Mouse (Mus musculus): Measurements from ENCODE around the gene Hist1h3b.
"Not testable (repeated sequence)": the region's sequence is repeated elsewhere in the genome, so short reads cannot be mapped to it uniquely, and the experiment has no call there.

Gene Hist1h3b

GRCm38 (mm10) chr13:23753314-23754078 lies 1.4 kb downstream of the Hist1h3b start:
- in situ Hi-C loops (cut with MseI, MboI): no loop called here

GRCm38 (mm10) chr13:23755000-23755399 lies 2.9 kb downstream of the Hist1h3b start:
- in situ Hi-C loops (cut with MseI, MboI): no loop called here

GRCm38 (mm10) chr13:23756790-23757189 lies 4.7 kb downstream of the Hist1h3b start, which contains the start of gene Hist1h4b:
Hist1h4b (plus strand) TSS chr13:23757013.
- in situ Hi-C loops (cut with MseI, MboI): no loop called here

DNA sequence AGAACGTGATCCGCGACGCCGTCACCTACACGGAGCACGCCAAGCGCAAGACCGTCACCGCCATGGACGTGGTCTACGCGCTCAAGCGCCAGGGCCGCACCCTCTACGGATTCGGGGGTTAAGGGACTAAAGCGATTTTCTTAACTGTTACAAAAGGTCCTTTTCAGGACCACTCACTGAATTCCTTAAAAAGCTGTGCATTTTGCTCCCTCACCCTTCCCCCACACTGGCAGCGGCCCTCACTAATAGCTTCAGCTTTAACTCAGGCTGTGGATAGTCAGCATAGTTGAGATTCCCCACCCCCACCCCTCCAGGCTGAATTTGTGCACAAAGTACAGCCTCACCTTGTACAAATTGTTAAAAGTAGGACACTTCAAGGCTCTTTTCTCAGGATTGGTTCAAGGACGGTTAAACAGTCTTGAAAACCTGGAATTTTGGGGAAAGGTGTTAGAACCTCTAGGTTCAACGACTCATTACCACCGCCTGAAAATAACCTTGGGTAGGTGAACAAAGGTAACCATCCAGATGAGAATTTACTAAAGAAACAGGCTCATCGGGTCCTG lies 5.2 kb downstream of the Hist1h3b start:
- in situ Hi-C loops (cut with MseI, MboI): no loop called here

- in situ Hi-C loops (cut with MseI, MboI): no loop called here
Measured at GRCm38 (mm10) chr13:23757921-23758320, 5.9 kb downstream of the Hist1h3b start.

DNA sequence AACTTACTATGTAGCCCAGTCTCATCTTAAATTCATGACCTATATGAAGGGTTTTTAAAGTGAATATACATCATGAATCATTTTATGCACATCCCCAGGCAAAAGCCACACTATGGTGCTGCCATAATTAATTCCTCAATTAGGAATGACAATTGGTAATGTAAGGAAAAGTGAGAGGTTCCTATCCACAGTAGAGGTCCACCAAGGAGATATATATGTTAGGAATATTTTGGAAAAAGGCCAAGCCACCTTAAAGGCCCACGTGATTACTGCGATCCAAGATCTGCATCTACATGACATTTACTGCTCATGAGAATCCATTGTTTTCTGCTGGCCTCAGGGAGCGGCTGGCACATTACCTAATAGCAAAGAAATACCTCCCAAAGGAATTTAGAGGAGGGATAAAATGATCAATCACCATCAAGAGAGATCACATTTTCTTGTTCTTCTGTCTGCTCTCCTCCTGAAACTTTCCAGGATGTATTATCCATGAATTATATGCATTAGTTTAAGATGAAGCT lies 7.2 kb downstream of the Hist1h3b start:
- in situ Hi-C loops (cut with MseI, MboI): no loop called here

DNA sequence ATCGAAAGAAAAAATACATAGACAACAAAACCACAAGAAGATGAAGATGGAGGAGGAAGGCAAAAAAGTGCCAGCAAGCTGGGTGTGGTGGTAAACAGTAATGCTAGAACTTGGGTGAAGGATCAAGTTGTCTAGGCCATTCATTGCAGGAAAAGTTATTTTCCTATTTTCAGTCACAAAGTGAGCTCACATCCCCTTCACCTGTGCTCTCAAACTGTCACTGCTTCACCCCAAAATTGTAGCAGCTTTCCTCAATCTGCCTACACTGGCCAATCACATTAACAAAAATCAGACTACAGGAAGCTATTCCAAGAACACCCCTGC lies 7.8 kb downstream of the Hist1h3b start:
- in situ Hi-C loops (cut with MseI, MboI): no loop called here

GRCm38 (mm10) chr13:23760240-23760971 lies 8.3 kb downstream of the Hist1h3b start:
- in situ Hi-C loops (cut with MseI, MboI): no loop called here

GRCm38 (mm10) chr13:23760972-23761864 lies 9.2 kb downstream of the Hist1h3b start, which contains the start of gene Hist1h4a:
Hist1h4a (minus strand) TSS chr13:23761230.
- in situ Hi-C loops (cut with MseI, MboI): no loop called here

GRCm38 (mm10) chr13:23761871-23762821 lies 10.1 kb downstream of the Hist1h3b start, which contains the start of gene Hist1h3a:
Hist1h3a (minus strand) TSS chr13:23762386.
- in situ Hi-C loops (cut with MseI, MboI): not testable (repeated sequence)

GRCm38 (mm10) chr13:23763242-23763585 lies 11.1 kb downstream of the Hist1h3b start:
- in situ Hi-C loops (cut with MseI, MboI): no loop called here

DNA sequence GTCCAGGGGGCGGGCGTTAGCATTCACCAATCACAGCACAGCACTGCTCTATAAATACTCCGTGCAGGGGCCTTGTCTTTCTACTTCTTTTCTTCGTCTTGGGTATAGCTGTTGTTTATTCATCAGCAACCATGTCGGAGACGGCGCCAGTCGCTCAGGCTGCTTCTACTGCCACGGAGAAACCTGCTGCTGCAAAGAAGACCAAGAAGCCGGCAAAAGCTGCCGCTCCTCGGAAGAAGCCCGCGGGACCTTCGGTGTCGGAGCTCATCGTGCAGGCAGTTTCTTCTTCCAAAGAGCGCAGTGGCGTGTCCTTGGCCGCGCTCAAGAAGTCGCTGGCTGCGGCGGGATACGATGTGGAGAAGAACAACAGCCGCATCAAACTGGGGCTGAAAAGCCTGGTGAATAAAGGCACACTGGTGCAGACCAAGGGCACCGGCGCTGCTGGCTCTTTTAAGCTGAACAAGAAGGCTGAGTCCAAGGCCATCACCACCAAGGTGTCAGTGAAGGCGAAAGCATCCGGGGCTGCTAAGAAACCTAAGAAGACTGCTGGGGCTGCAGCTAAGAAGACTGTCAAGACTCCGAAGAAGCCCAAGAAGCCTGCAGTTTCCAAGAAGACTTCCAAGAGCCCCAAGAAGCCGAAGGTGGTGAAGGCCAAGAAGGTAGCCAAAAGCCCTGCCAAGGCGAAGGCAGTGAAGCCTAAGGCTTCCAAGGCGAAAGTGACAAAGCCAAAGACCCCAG lies 11.7 kb downstream of the Hist1h3b start, which contains the start of gene Hist1h1a:
Gene Hist1h1a (plus strand): TSS at position 81 of the 738 bp plus-strand sequence.
- in situ Hi-C loops (cut with MseI, MboI): no loop called here

DNA sequence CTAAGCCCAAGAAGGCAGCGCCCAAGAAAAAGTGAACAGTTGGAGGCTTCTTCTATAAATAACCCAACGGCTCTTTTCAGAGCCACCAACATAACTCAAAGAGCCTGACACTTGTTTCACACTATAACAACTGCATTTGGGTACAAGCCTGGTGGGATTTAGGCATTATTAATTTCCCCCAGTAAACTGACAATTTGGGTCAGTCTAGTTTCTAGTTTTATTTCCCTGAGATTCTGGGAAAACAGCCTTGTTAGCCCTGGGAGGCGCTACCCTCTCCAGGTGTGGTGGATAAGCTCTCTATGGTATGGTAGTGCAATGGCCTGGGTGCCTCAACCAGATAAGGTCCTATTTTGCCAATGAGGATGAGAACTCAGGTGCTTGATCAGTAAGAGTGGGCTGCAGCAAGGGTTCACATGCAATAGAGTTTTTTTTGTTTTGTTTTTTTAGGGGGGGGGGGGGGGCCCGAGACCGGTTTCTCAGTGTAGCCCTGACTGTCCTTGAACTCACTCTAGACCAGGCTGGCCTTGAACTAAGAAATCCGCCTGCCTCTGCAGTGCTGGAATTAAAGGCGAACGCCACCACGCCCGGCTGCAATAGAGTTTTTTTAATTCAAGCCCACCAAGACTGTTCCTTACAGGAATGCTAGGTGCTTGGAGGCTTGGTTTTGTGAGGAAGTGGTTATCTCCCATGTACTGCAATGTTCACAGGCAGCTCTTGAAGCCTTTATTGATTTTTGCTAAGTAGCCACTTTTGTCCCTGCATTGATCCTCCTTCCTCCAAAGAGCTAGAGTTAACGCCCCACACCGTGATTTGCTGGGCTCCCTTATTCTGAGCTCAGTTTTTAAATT lies 12.5 kb downstream of the Hist1h3b start:
- in situ Hi-C loops (cut with MseI, MboI): no loop called here

- in situ Hi-C loops (cut with MseI, MboI): no loop called here
Measured at GRCm38 (mm10) chr13:23765172-23765513, 13.1 kb downstream of the Hist1h3b start.

- in situ Hi-C loops (cut with MseI, MboI): no loop called here
Measured at GRCm38 (mm10) chr13:23766772-23767171, 14.7 kb downstream of the Hist1h3b start.

DNA sequence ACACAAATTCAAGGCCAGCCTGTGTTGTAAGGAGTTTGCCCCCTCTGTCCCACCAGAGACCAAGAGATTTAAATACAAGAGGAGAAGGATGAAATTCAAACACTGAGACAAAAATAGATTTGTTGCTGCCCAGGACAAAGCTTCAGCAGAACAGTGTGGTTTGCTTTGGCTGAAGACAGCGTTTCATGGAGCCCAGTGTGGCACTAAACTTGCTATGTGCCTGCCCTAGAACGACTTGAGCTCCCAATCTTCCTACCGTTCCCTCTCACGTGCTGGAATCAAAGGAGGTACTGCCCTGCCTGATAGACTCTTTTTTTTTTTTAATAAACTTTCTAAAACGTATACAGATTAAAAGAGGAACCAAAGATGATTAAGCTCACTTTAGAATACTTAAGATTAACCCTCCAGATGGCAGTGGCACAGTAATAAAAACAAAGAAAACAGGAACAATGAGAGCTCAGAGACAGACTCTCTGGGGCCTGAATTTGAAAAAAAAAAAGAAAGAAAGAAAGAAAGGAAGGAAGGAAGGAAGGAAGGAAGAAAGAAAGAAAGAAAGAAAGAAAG lies 16.8 kb downstream of the Hist1h3b start:
- in situ Hi-C loops (cut with MseI, MboI): no loop called here

GRCm38 (mm10) chr13:23769613-23770012 lies 17.5 kb downstream of the Hist1h3b start, which contains the start of gene Trim38:
Trim38 (plus strand) TSS chr13:23769913.
- in situ Hi-C loops (cut with MseI, MboI): not testable (repeated sequence)
